Mouse (Mus musculus) kidney, adult 2 months (tissue): Measurements from ENCODE around the gene Atf4.

Source experiments
- CTCF ChIP-seq: fragments of 200-500 bp; conservative IDR thresholded peaks from 2 replicates; pipeline ENCODE4 v1.5.1; 2011; ENCODE audit warnings: low read depth, mild to moderate bottlenecking, control low read depth, low read length, moderate library complexity, mixed read lengths; ENCODE audit not compliant: insufficient read depth, insufficient read length
- POLR2A ChIP-seq: fragments of 200-500 bp; IDR thresholded peaks from one replicate; pipeline ENCODE4 v1.6.1; 2011; ENCODE audit warnings: low read depth, low read length, control low read depth

GRCm38 (mm10) chr15:80277107-80277506, 22.1 kb downstream of the Atf4 start:
- TF ChIP-seq CTCF (no peak), POLR2A (no peak)
